Mouse (Mus musculus): ENCODE data around the gene Cttnbp2nl. TPM values are rescaled to one million over a fixed set of nuclear protein-coding genes. Genes with fewer than 3 reads are reported as not detected.

Gene Cttnbp2nl
- total and polyA plus RNA-seq, 3 experiments = 0.08 to 0.49 TPM; not detected in 1

Other genes with a start within 250 kb of the Cttnbp2nl start
- 7.1 and 7.6 TPM in 2 replicates for gene Mov10, start 234.6 kb downstream of the Cttnbp2nl start, total RNA-seq (2012; rRNA removed)
- gene Mov10, start 234.6 kb downstream of the Cttnbp2nl start, polyA plus RNA-seq (2012; ENCODE audit: insufficient read depth in 1 of 2, insufficient read length in 2 of 2, low read depth in 1 of 2, low replicate concordance in 2 of 2, missing spikeins in 1 of 2) = 10 to 100 TPM in 1 of 2 experiments, not detected in 1; 32.5 TPM
- gene St7l, start 189.1 kb downstream of the Cttnbp2nl start, total RNA-seq (2012; rRNA removed) = 7.9 and 8.6 TPM in 2 replicates
- gene St7l, start 189.1 kb downstream of the Cttnbp2nl start, polyA plus RNA-seq (2012; ENCODE audit: insufficient read depth in 1 of 2, insufficient read length in 2 of 2, low read depth in 1 of 2, low replicate concordance in 2 of 2, missing spikeins in 1 of 2) = 1 to 10 TPM in 1 of 2 experiments, not detected in 1; 8.0 TPM
- 141 and 171 TPM in 2 replicates for gene Capza1, start 188.6 kb downstream of the Cttnbp2nl start, total RNA-seq (2012; rRNA removed)
- 100 to 1,000 TPM in 1 of 2 experiments, 10 to 100 TPM in 1; 60.2 to 135 TPM for gene Capza1, start 188.6 kb downstream of the Cttnbp2nl start, polyA plus RNA-seq (2012; ENCODE audit: insufficient read depth in 1 of 2, insufficient read length in 2 of 2, low read depth in 1 of 2, low replicate concordance in 2 of 2, missing spikeins in 1 of 2)
- gene Wnt2b, start 91.2 kb downstream of the Cttnbp2nl start, total RNA-seq (2012; rRNA removed) = 0.07 TPM in 1 of 2 replicates, not detected in the other
- gene Wnt2b, start 91.2 kb downstream of the Cttnbp2nl start, polyA plus RNA-seq (2012; ENCODE audit: insufficient read depth in 1 of 2, insufficient read length in 2 of 2, low read depth in 1 of 2, low replicate concordance in 2 of 2, missing spikeins in 1 of 2) = under 1 TPM in 1 of 2 experiments, not detected in 1; 0.31 TPM
- not detected in 2 replicates for gene 4930564D02Rik, start 13.7 kb upstream of the Cttnbp2nl start, total RNA-seq (2012; rRNA removed)
- gene 4930564D02Rik, start 13.7 kb upstream of the Cttnbp2nl start, polyA plus RNA-seq (2012; ENCODE audit: insufficient read depth in 1 of 2, insufficient read length in 2 of 2, low read depth in 1 of 2, low replicate concordance in 2 of 2, missing spikeins in 1 of 2) = not detected